Mouse (Mus musculus): ENCODE measurements around the gene Adamtsl1.

- TF ChIP-seq CTCF (IDR thresholded peaks at IDR 0.05; ENCODE audit: borderline replicate concordance, control insufficient read depth, extremely low read depth, insufficient read depth, low read length, poor library complexity) (no peak), POLR2A (IDR thresholded peaks at IDR 0.05; ENCODE audit: control insufficient read depth, extremely low read depth, insufficient read depth, low read length, poor library complexity) (no peak)
These were observed 772.6 kb downstream of the Adamtsl1 start for GRCm38 (mm10) chr4:86286572-86286971.

Data from thymus, adult 2 months (tissue).